Mouse (Mus musculus) thymus, postnatal 36 days (tissue): ENCODE measurements around the gene Hoxd11.

ENCODE experiments used
- DNase-seq, 2 experiments: peaks; one replicate each; pipeline ENCODE4 v3.0.0; 2022; ENCODE audit warnings: mixed read lengths in 2 of 2

The Hoxd11 gene

GRCm38 (mm10) chr2:74678891-74679595 is at the start of gene Hoxd11:
Gene Hoxd11 (plus strand): TSS chr2:74679557.
- no peak for DNase-seq

GRCm38 (mm10) chr2:74635412-74635811 is 43.9 kb upstream of the Hoxd11 start:
- no peak for DNase-seq

GRCm38 (mm10) chr2:74642431-74642830 is 36.9 kb upstream of the Hoxd11 start:
- no peak for DNase-seq

GRCm38 (mm10) chr2:74645631-74646030 is 33.7 kb upstream of the Hoxd11 start:
- no peak for DNase-seq

GRCm38 (mm10) chr2:74647082-74647864 is 32.1 kb upstream of the Hoxd11 start:
- DNase-seq, result no peak

DNA sequence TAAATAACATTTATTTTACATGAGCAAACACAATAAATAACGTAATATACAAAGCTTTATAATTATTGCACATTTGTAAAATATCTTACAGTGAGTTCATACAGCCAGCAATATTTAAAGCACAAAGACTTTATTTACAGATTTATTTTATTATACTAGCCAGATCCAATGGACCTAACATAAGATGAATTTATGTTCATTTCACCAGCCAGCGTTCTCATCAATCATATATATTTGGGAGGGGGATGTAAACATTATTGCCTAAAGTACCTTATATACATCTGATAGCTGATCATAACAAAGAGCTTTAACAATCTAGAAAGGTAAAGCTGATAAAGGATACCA is 26.4 kb upstream of the Hoxd11 start:
- no peak for DNase-seq

DNA sequence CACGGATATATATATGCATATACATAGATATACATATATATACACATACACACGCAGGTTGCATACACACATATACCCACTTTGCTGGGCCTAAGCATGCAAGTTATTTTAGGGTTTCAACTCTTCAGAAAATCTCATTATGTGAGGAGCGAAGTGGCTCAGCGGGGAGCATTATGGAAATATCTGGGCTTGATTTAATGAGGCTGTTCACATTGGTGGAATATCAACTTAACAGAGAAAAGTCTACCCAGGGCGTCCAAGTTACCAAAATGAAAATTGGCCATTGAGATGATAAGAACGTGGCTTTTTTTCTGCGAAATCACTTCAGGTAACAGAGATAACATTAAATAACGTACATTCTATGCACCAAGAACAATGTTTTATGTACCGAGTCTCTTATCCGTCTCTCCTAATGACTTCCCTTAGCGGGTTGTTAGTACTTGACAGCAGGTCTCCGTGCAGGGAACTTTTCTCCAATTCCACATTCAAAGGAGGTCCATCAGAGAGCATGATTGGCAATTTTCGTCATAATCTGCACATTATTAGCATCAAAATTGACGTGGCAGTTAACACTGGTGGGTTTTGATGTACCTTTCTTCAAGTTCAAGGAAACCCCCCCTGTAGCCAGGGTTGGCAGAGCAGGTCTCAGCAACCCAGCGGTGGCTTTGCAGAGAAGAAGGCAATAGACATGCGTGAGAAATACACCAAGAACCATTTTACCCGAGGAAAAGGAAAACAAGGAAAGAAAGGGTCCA is 25.4 kb upstream of the Hoxd11 start:
- no peak for DNase-seq

DNA sequence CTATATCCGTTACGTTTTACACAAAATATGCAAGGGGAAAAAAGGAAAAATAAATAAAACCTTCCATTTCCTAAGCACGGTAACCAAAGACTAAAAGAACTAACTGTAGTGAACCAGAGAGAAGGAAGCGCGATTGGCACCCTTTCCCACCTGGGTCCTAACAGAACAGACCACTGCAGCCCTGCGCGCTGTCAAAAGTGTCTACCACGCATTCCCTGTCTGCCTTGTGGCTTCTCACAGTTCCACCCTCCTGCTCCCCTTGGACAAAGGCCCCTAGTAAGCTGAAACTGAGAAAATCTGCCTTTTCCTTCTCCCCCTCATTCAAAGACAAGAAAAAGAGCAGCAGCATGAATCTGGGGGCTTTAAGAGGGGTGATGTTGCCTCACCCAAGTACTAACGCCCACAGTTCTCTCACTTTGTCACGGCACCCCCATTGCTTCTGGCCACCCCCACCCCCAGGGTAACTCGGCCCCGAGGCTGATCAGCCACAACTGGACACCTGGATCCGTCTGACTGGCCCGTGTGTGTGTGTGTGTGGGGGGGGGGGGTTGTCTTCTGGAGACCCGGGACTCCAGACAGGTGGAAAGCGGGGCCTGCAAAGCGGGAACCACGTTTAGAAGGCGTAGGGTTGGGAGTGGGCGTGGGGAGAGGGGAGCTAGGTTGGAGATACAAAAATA is 24.5 kb upstream of the Hoxd11 start:
- DNase-seq, result no peak

DNA sequence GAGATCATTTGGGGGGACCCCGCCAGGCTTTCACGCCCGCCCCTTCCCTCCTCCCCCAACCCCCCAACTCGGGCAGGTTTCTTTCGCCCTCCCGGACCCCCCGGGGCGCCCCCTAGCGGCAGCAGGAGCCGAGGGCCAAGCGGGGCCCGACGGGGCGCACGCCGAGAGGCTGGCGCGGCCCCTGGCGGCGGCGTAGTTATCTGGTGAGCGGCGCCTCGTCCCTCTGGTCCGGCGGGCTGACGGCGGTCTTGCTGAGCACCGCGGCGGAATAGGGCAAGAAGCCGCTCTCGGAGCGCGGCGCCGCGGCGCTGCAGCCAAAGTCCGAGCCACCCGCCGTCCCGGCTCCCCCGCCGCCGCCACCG is 24.0 kb upstream of the Hoxd11 start:
- DNase-seq, result peak in 1 of 2 experiments; percentile 32

DNA sequence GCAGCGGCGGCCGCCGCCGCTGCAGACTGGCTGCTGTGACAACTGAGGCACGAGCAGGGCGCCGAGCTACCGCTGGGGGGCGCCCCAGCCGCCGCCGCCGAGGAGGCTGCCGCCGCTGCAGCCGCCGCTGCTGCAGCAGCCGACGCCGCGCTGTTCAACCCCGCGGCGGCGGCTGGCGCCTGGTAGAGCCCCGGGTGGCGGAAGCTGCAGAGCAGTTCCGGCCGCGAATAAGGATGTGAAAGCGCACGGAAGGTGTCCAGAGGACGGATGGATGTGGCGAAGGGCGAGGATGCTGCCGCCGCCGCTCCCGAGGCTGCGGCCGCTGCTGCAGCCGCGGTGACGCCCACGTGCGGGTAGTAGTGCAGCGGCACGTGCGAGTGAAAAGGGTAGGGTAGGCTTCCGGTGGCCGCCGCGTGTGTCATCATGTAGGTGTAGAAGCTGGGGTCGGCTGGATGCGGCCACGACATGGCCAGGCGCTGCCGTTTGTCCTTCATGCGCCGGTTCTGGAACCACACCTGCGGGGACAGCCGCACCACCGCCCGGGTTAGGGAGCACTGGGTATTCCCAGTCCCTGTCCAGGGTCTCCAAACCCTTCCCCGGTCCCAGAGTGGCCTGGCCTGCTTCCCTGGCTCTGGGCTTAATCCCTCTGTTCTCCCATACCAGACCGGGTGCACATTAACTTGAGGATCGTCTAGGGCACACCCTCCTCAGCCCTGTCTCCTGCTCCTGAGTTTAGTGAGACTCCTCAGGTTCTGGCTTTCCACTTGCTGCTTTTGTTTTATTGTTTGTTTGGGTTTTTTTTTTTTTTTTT is 23.3 kb upstream of the Hoxd11 start:
- DNase-seq, result peak in 1 of 2 experiments; percentile 17

GRCm38 (mm10) chr2:74656632-74657021 is 22.7 kb upstream of the Hoxd11 start:
- no peak for DNase-seq

DNA sequence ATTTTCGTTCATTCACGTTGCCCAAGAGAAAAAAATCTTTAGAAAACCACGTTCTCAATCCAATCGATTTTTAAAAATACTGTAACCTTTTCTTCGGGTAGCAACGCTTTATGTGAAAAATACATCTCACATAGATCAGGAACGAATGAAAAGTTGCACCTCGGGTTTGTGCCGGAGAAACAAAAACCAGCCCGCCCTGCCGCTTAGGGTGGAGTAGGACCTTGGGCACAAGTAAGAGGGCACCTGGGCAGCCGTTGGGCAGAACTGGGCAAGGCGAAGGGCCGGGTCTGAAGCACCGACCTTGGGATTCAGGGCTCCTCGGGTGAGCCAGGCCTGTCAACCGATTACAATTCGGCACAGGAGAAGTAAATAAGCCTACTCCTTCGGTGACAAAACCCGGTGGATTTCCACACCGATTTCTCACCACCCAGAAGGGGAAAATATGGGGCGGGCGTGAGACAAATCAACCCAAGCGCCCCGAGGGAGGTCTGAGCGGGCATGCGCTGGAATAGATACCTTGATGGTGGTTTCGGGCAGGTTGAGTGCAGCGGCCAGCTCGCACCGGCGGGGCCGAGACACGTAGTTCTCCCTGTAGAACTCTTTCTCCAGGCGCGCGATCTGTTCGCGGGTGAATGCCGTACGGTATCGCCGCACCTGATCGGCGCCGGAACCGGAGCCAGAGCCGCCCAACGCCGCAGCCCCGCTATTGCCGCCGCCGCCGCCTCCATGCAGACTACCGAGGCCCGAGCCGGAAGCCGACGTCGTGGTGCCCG is 21.9 kb upstream of the Hoxd11 start:
- DNase-seq, result peak in 1 of 2 experiments; percentile 23

- no peak for DNase-seq
Measured at GRCm38 (mm10) chr2:74658024-74658666, 21.2 kb upstream of the Hoxd11 start.

DNA sequence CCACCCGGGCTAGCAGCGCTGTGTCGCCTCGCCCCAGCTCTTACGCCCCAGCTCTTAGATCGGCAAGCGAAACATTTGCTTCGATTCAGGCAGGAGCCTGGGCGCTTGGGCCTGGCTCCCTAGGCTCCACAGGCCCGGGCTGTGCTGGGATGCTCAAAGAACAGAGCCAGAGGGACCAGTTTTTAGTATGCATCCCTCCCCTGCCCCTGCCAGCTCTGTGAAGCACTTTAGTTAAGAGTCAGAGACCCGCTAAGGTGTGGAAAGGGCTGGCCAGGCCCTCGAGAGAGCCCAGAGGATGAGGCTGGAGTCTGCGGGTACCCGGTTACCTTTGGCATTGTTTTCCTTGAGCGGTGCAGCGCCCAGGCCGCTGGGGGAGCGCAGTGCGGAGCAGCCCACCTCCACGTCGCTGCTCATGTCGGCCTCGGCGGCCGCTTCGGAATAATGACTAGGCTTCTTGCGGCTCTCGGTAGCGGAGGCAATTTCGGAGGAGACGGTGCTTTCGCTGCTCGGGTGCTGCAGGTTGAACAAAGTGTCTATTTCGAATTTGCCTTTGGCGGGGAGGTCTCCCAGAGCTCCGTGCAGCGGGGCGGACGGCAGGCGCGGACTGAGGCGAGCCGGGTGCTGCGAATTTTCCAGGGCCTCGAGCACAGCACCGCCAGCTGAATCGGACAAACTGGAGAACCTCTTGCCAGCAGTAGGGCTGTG is 20.5 kb upstream of the Hoxd11 start:
- DNase-seq, result no peak

- no peak for DNase-seq
Measured at GRCm38 (mm10) chr2:74659507-74660005, 19.8 kb upstream of the Hoxd11 start, which contains the start of gene Evx2. Gene Evx2 (minus strand): TSS chr2:74659557.

DNA sequence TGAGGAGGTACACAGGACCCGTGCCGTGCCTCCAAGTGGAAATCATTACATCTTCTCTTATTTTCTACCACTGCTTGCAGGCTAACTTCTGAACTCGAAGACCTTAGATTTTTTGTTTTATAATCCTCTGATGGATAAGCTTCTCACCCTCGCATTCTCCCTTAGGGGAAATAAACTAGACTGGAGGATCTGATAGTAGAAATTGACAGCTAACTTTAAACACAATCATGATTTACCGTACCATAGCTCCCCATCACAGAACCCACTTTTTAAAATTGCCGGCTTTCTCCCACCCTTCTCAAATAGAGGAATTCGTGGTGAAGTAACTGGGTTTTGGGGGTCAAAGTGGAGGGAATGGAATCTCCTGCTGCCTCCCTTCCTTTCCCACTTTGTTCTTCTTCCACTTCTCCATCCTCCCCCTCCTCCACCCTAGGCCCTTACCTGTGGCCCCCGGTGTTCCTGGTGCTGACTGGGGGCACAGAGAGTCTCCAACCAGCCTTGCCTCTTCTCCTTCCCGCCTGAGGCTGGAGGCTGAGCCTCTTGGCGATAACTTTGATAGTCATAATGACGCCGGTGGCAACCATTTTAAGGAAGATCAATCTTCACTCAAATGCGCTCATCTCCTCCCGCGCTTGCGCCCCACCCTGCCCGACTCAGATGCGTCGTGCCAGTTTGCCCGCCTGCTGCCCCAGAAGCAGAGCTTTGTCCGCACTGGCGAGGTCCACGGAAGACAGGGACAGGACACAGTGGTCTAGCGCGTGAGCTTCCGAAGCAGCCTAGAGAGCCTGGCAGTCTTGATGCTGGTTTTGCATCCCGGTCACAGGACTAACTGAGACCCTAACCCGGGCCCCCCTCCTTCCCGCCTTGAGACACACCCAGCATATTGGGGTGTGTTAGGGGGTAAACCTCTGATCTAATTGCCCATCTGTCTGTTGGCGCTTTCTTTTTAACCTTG is 18.7 kb upstream of the Hoxd11 start:
- no peak for DNase-seq

- DNase-seq, result peak in 1 of 2 experiments; percentile 12
Measured at GRCm38 (mm10) chr2:74661685-74662084, 17.7 kb upstream of the Hoxd11 start.

GRCm38 (mm10) chr2:74663291-74663925 is 15.9 kb upstream of the Hoxd11 start:
- DNase-seq, result no peak
